Mouse (Mus musculus) CH12.LX (cell line): Measurements from ENCODE around the gene Npat. TPM values are rescaled to one million over a fixed set of nuclear protein-coding genes. Genes with fewer than 3 reads are reported as not detected.

Experiments
- DNase-seq: peaks from one replicate; pipeline ENCODE4 v3.0.0-alpha.2; 2013; ENCODE audit errors: extremely low read depth
- H3K27ac ChIP-seq: 2 replicates; pipeline ENCODE4 v1.5.1; 2012; ENCODE audit warnings: low read depth, mild to moderate bottlenecking, control low read depth, moderate library complexity; ENCODE audit not compliant: insufficient read depth
- H3K27me3 ChIP-seq: replicated peaks from 2 replicates; pipeline ENCODE3; 2012; ENCODE audit warnings: inconsistent platforms
- H3K36me3 ChIP-seq, 2 experiments: replicated peaks in 1 of 2; 2 replicates each; pipeline versions ENCODE3 to v1.6.1; 2012; ENCODE audit warnings: inconsistent platforms in 1 of 2, low read length in 1 of 2, mild to moderate bottlenecking in 1 of 2, mixed read lengths in 1 of 2, moderate library complexity in 1 of 2; ENCODE audit not compliant: control insufficient read depth in 1 of 2, insufficient read depth in 1 of 2
- H3K4me1 ChIP-seq, 2 experiments: 2 replicates each; pipeline ENCODE4 v1.6.1; 2012; ENCODE audit warnings: inconsistent platforms in 1 of 2, moderate library complexity in 1 of 2; ENCODE audit not compliant: insufficient read depth in 2 of 2, control insufficient read depth in 1 of 2
- H3K4me2 ChIP-seq: 2 replicates; pipeline ENCODE4 v1.6.1; 2012; ENCODE audit warnings: low read depth, mild to moderate bottlenecking, control low read depth; ENCODE audit not compliant: poor library complexity, insufficient read depth, severe bottlenecking
- H3K4me3 ChIP-seq, 3 experiments: fragments of 150-350 bp in 1 of 3; sonication (generic) in 1 of 3; replicated peaks in 1 of 3; 2 replicates each; pipeline versions ENCODE3 to v1.5.1; 2011 to 2012; ENCODE audit warnings: low read depth in 2 of 3, low read length in 2 of 3, mild to moderate bottlenecking in 2 of 3, moderate library complexity in 2 of 3, control low read depth in 1 of 3, improper control_type of control experiment in 1 of 3, inconsistent platforms in 1 of 3, mixed read lengths in 1 of 3; ENCODE audit not compliant: poor library complexity in 1 of 3
- H3K79me2 ChIP-seq: replicated peaks from 2 replicates; pipeline ENCODE4 v1.6.1; 2012; ENCODE audit warnings: mild to moderate bottlenecking, moderate library complexity; ENCODE audit not compliant: control insufficient read depth, poor library complexity, insufficient read depth, severe bottlenecking; ENCODE audit errors: extremely low read depth
- H3K9ac ChIP-seq: 2 replicates; pipeline ENCODE4 v1.6.1; 2012; ENCODE audit warnings: low read depth, mild to moderate bottlenecking, control low read depth, moderate library complexity; ENCODE audit not compliant: insufficient read depth
- H3K9me3 ChIP-seq: replicated peaks from 2 replicates; pipeline ENCODE3; 2012; ENCODE audit warnings: low read length, inconsistent platforms, mixed read lengths
- CHD2 ChIP-seq: IDR thresholded peaks from 2 replicates; pipeline ENCODE4 v1.6.1; 2011; ENCODE audit warnings: low read length, improper control_type of control experiment
- CTCF ChIP-seq, 2 experiments: IDR thresholded peaks in 1 of 2; conservative IDR thresholded peaks in 1 of 2; 2 replicates each; pipeline ENCODE4 v1.5.1; 2011 to 2012; ENCODE audit warnings: low read depth in 2 of 2, low read length in 2 of 2, improper control_type of control experiment in 1 of 2, inconsistent platforms in 1 of 2, mild to moderate bottlenecking in 1 of 2, moderate library complexity in 1 of 2
- KAT2A ChIP-seq: IDR thresholded peaks from 2 replicates; pipeline ENCODE4 v1.6.1; 2012; ENCODE audit warnings: low read length, improper control_type of control experiment, inconsistent platforms; ENCODE audit not compliant: insufficient replicate concordance
- MAFK ChIP-seq: IDR thresholded peaks from 2 replicates; pipeline ENCODE4 v1.6.1; 2011; ENCODE audit warnings: low read length, improper control_type of control experiment; ENCODE audit not compliant: insufficient replicate concordance
- MAX ChIP-seq: IDR thresholded peaks from 2 replicates; pipeline ENCODE4 v1.6.1; 2011; ENCODE audit warnings: low read length, improper control_type of control experiment
- MAZ ChIP-seq: IDR thresholded peaks from 2 replicates; pipeline ENCODE4 v1.6.1; 2012; ENCODE audit warnings: low read depth, mild to moderate bottlenecking, inconsistent platforms, low read length, improper control_type of control experiment, moderate library complexity
- MXI1 ChIP-seq: IDR thresholded peaks from 2 replicates; pipeline ENCODE4 v1.6.1; 2011; ENCODE audit warnings: mild to moderate bottlenecking, low read depth, low read length, improper control_type of control experiment
- MYC ChIP-seq: IDR thresholded peaks from 2 replicates; pipeline ENCODE4 v1.6.1; 2011; ENCODE audit warnings: low read depth, mild to moderate bottlenecking, improper control_type of control experiment, low read length
- NRF1 ChIP-seq: IDR thresholded peaks from 2 replicates; pipeline ENCODE4 v1.6.1; 2014; ENCODE audit warnings: low read depth, mild to moderate bottlenecking, inconsistent platforms, low read length, improper control_type of control experiment, moderate library complexity
- POLR2AphosphoS2 ChIP-seq: IDR thresholded peaks from 2 replicates; pipeline ENCODE4 v1.6.1; 2011; ENCODE audit warnings: low read depth, low read length, improper control_type of control experiment
- RAD21 ChIP-seq: IDR thresholded peaks from 2 replicates; pipeline ENCODE4 v1.6.1; 2011; ENCODE audit warnings: low read depth, mild to moderate bottlenecking, low read length, improper control_type of control experiment, moderate library complexity
- SIN3A ChIP-seq: IDR thresholded peaks from 2 replicates; pipeline ENCODE4 v1.6.1; 2012; ENCODE audit warnings: low read length, improper control_type of control experiment, inconsistent platforms
- SMC3 ChIP-seq: IDR thresholded peaks from 2 replicates; pipeline ENCODE4 v1.6.1; 2011; ENCODE audit warnings: low read depth, low read length, improper control_type of control experiment
- TCF12 ChIP-seq: IDR thresholded peaks from 2 replicates; pipeline ENCODE4 v1.6.1; 2014; ENCODE audit warnings: low read depth, mild to moderate bottlenecking, inconsistent platforms, low read length, improper control_type of control experiment
- ZC3H11A ChIP-seq: IDR thresholded peaks from 2 replicates; pipeline ENCODE4 v1.6.1; 2012; ENCODE audit warnings: low read depth, mild to moderate bottlenecking, inconsistent platforms, low read length, improper control_type of control experiment
- ZMIZ1 ChIP-seq: IDR thresholded peaks from 2 replicates; pipeline ENCODE4 v1.6.1; 2012; ENCODE audit warnings: low read depth, mild to moderate bottlenecking, inconsistent platforms, low read length, improper control_type of control experiment
- dilution Hi-C: fragments of 300-500 bp; cut with MboI; formaldehyde crosslinking; loops from 2 replicates; pipeline ENCODE4 v1.14.3; 2020; ENCODE audit warnings: low sequenced_read_pairs; ENCODE audit not compliant: extremely low pct_unique_long_range_greater_than_20kb, extremely low pct_ligation_motif_present
- in situ Hi-C: fragments of 300-500 bp; cut with MboI; formaldehyde crosslinking; loops from 3 replicates; pipeline ENCODE4 v1.14.3; 2019; ENCODE audit warnings: low sequenced_read_pairs, low pct_ligation_motif_present, low pct_unique_long_range_greater_than_20kb, mixed read lengths
- polyA plus RNA-seq: library from polyadenylated mRNA; unstranded; fragments of >175 nt; gene quantifications from 2 replicates; pipeline ENCODE4 v1.2.1, GENCODE M21; 2012; ENCODE audit warnings: low read depth; ENCODE audit not compliant: insufficient read length
- total RNA-seq, 2 experiments: library from RNA; depleted of rRNA; stranded (reverse); fragments of 300-350 nt in 1 of 2; fragments of >200 nt in 1 of 2; gene quantifications; 2 replicates each; pipeline ENCODE4 v1.2.3; 2012 to 2014

Npat gene
- total and polyA plus RNA-seq, 3 experiments, result 12.6 to 21.5 (median 21.2) TPM

DNA sequence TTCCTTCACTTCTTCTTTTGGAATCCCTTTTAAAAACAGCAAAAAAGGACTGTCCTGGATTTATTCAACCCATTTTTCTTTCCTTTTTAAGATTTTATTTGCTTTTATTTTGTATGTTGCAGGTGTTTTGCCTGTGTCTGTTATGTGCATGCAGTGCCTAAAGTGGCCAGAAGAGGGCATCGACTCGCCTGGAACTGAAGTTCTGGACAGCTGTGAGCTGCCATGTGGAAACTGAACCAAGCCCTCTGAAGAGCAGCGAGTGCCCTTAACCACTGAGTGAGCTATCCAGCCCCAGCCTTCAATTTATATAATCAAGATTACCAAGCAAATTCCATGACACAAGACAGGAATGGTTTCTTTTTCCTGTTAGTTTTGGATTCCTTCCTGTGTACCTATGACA, 57.9 kb downstream of the Npat start:
- H3K36me3 ChIP-seq, result peaks cover 18 to 39% of the 10 kb centered on the region in 2 experiments
- in situ Hi-C loops (no loop called here), dilution Hi-C loops (no loop called here)
- peaks cover 2 to 13% of the 10 kb centered on the region in 2 experiments; a peak in 3 of 4 replicates for H3K4me1 ChIP-seq
- TF ChIP-seq POLR2AphosphoS2, result no peak
- TF ChIP-seq CHD2, result no peak
- TF ChIP-seq SIN3A, result peak; percentile 69
- peak; percentile 60 for TF ChIP-seq RAD21
- peak; percentile 75 for TF ChIP-seq MXI1
- peak; percentile 76 for TF ChIP-seq SMC3
- TF ChIP-seq MAX, result peak; percentile 47; the same call in 1 of the 2 replicates
- no peak for TF ChIP-seq MAFK
- peak; percentile 92 for TF ChIP-seq MYC
- TF ChIP-seq NRF1, result no peak
- no peak for TF ChIP-seq MAZ
- 0 out of 2 replicates have a peak, but pooled peaks have one; percentile 4 for TF ChIP-seq ZC3H11A
- TF ChIP-seq TCF12, result 0 out of 2 replicates have a peak, but pooled peaks have one; percentile 22
- peak; percentile 81 to 82 for TF ChIP-seq CTCF (conservative IDR thresholded peaks at IDR 0.05 in 1 of 2, IDR thresholded peaks at IDR 0.05 in 1 of 2; ENCODE audit: low read depth in 2 of 2, low read length in 2 of 2)
- DNase-seq, result peak; percentile 78
- H3K27ac ChIP-seq, result no peak overlapping the region
- H3K9me3 ChIP-seq, result no peaks in the 10 kb centered on the region
- H3K27me3 ChIP-seq, result no peaks in the 10 kb centered on the region
- H3K4me3 ChIP-seq, result no peak overlapping the region
- no peaks in the 10 kb centered on the region for H3K79me2 ChIP-seq
- H3K4me2 ChIP-seq, result no peak overlapping the region
- no peak overlapping the region for H3K9ac ChIP-seq

DNA sequence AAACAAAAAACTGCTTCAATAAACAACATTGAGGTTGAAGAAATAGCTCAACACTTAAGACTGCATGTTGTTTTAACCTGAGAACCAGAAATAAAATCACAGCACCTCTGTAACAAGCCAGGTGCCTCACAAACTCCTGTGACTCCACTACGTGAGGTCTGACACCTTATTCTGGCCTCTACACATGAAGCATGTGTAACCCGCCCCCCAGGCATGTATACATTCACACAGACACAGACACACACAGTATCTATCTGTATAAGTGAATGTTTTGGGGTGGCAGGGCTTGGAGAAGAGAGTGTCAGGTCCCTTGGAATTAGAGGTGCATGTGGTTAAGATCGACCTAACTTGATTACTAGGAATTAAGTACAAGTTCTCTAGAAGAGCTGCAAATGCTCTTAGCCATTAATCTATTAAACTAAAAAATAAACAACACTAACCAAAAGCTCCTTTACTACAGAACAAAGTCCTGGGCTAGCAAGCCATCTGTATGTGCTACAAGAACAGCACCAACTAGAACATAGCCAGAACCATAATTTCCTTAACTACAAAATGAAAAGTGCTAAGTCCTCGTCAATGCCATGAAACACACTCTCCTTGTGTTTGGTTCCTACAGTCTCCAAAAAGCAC, 60.2 kb downstream of the Npat start:
- Histone ChIP-seq H3K27me3 (no peaks in the 10 kb centered on the region), H3K4me2 (no peak overlapping the region), H3K4me3 (no peak overlapping the region), H3K4me1 (peaks cover 2 to 13% of the 10 kb centered on the region in 2 experiments; a peak in 3 of 4 replicates), H3K27ac (no peak overlapping the region), H3K79me2 (no peaks in the 10 kb centered on the region), H3K9ac (no peak overlapping the region), H3K36me3 (peaks cover 13 to 25% of the 10 kb centered on the region in 2 experiments), H3K9me3 (no peaks in the 10 kb centered on the region)
- dilution Hi-C loops (no loop called here), in situ Hi-C loops (no loop called here)
- TF ChIP-seq KAT2A, result no peak
- TF ChIP-seq SMC3, result no peak
- TF ChIP-seq ZMIZ1, result no peak
- no peak for DNase-seq
